Mouse (Mus musculus): Measurements from ENCODE around the gene Mettl24. TPM values are rescaled to one million over a fixed set of nuclear protein-coding genes. Genes with fewer than 3 reads are reported as not detected.

Mettl24 gene
- polyA plus RNA-seq, 1 experiment from 2014 or later: 1.3 TPM

DNA sequence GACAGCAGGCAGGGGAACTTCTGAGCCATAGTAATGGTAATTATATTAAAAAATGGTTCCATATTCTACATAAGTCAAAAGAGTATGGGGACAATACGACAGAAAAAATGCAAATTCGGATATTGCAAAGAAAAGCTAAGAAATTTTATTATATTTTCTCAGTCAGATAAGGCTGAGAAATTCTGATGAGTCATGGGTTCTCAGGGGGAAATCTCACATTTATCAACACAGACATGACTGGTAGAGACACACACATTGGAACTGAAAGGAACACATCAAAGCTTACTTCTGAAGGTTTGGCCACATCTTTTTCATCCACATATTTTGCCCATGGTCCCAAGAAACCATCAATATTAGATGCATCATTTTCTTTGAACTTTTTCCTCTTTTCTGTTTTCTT lies 167.6 kb downstream of the Mettl24 start:
- ATAC-seq (ENCODE audit: insufficient read depth, low FRiP score, low TSS enrichment) (no peak), DNase-seq (ENCODE audit: low spot score) (no peak)
- no peak overlapping the region for H3K4me3 ChIP-seq (ENCODE audit: low read depth, low read length)
- H3K4me1 ChIP-seq (ENCODE audit: control insufficient read depth, insufficient read depth, low read length): no peaks in the 10 kb centered on the region
- no peaks in the 10 kb centered on the region; the same call in 1 of the 2 replicates for H3K36me3 ChIP-seq (ENCODE audit: control insufficient read depth, insufficient read depth, low read length)
- no peak overlapping the region for H3K4me2 ChIP-seq (ENCODE audit: low read depth)
- no peaks in the 10 kb centered on the region for H3K27me3 ChIP-seq (ENCODE audit: control insufficient read depth, insufficient read depth, low read length)
- H3K27ac ChIP-seq (ENCODE audit: low read depth, low read length): no peak overlapping the region
- 86% methylated on average over 2 of the region's 2 CpGs for WGBS
- H3K9me3 ChIP-seq (ENCODE audit: control insufficient read depth, low read length): no peaks in the 10 kb centered on the region
- no peak overlapping the region for H3K9ac ChIP-seq (ENCODE audit: low read length)

DNA sequence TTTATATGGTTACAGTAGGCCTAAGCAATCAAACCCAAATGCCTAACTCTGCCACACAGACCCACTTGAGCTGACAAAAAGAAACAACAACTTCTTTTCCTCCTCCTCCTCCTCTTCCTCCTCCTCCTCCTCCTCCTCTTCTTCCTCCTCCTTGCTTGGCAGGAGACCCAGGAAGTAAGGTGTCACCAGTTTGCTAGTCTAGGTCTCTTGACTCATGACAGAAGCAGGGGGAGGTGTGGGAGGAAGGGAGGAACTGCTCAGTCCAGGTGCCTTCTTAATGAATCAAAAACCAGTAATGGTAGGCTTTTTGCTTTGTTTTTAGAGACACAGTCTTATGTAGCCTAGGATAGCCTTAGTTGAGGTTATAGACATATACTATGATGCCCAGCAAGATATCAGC lies 168.1 kb downstream of the Mettl24 start:
- no peak overlapping the region for H3K27ac ChIP-seq (ENCODE audit: low read depth, low read length)
- no peak overlapping the region for H3K9ac ChIP-seq (ENCODE audit: low read length)
- no peaks in the 10 kb centered on the region; the same call in 1 of the 2 replicates for H3K36me3 ChIP-seq (ENCODE audit: control insufficient read depth, insufficient read depth, low read length)
- no peak overlapping the region for H3K4me2 ChIP-seq (ENCODE audit: low read depth)
- no peak overlapping the region for H3K4me3 ChIP-seq (ENCODE audit: low read depth, low read length)
- DNase-seq (ENCODE audit: low spot score) (no peak), ATAC-seq (ENCODE audit: insufficient read depth, low FRiP score, low TSS enrichment) (no peak)
- H3K27me3 ChIP-seq (ENCODE audit: control insufficient read depth, insufficient read depth, low read length): no peaks in the 10 kb centered on the region
- H3K9me3 ChIP-seq (ENCODE audit: control insufficient read depth, low read length): no peaks in the 10 kb centered on the region
- no peaks in the 10 kb centered on the region for H3K4me1 ChIP-seq (ENCODE audit: control insufficient read depth, insufficient read depth, low read length)

DNA sequence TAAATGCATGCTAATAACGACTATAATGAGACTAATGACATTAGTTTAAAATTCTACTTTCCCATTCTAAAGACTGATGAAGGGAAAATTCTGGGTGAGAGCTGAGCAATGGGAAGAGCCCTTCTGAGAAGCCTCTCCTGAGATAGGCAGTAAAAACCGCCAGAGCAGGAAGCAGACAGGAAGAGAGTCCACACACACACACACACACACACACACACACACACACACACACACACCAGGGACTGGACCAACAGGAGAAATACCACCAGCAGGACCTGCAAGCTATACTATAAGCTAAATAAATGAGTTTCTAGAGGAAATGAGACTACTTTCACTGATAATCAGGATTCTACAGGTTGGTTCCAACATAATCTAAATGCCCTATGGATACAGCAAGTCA lies 172.5 kb downstream of the Mettl24 start:
- no peaks in the 10 kb centered on the region for H3K36me3 ChIP-seq (ENCODE audit: control insufficient read depth, insufficient read depth, low read length)
- no peak overlapping the region for H3K4me2 ChIP-seq (ENCODE audit: low read depth)
- no peak overlapping the region for H3K27ac ChIP-seq (ENCODE audit: low read depth, low read length)
- no peak overlapping the region for H3K9ac ChIP-seq (ENCODE audit: low read length)
- no peaks in the 10 kb centered on the region for H3K27me3 ChIP-seq (ENCODE audit: control insufficient read depth, insufficient read depth, low read length)
- no peaks in the 10 kb centered on the region for H3K4me1 ChIP-seq (ENCODE audit: control insufficient read depth, insufficient read depth, low read length)
- H3K4me3 ChIP-seq (ENCODE audit: low read depth, low read length): no peak overlapping the region
- ATAC-seq (ENCODE audit: insufficient read depth, low FRiP score, low TSS enrichment) (no peak), DNase-seq (ENCODE audit: low spot score) (no peak)
- H3K9me3 ChIP-seq (ENCODE audit: control insufficient read depth, low read length): no peaks in the 10 kb centered on the region
- WGBS: 67% methylated on average over 2 of the region's 2 CpGs

DNA sequence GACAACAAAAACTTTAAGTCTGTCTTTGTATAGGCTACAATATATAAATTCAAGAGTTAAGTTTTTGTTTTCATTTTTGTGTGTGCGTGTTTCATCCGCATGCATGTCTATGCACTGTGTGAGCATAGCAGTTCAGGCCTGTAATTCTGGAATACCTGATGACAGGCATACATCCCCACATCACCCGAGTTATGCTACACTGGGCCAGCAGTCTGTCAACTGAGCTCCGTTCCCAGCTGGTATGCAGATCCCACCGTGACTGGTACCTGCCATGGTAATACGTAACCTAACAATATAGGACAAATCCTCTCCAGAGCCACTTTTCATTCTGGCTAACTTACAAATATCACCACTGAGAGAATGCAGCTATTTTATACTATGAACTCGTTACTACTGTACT lies 173.6 kb downstream of the Mettl24 start:
- Histone ChIP-seq H3K27me3 (ENCODE audit: control insufficient read depth, insufficient read depth, low read length) (no peaks in the 10 kb centered on the region), H3K9me3 (ENCODE audit: control insufficient read depth, low read length) (no peaks in the 10 kb centered on the region), H3K4me3 (ENCODE audit: low read depth, low read length) (no peak overlapping the region), H3K9ac (ENCODE audit: low read length) (no peak overlapping the region), H3K27ac (ENCODE audit: low read depth, low read length) (no peak overlapping the region), H3K4me2 (ENCODE audit: low read depth) (no peak overlapping the region), H3K36me3 (ENCODE audit: control insufficient read depth, insufficient read depth, low read length) (no peaks in the 10 kb centered on the region), H3K4me1 (ENCODE audit: control insufficient read depth, insufficient read depth, low read length) (no peaks in the 10 kb centered on the region)
- ATAC-seq (ENCODE audit: insufficient read depth, low FRiP score, low TSS enrichment) (no peak), DNase-seq (ENCODE audit: low spot score) (no peak)
- WGBS: 90% methylated on average over 7 of the region's 7 CpGs

DNA sequence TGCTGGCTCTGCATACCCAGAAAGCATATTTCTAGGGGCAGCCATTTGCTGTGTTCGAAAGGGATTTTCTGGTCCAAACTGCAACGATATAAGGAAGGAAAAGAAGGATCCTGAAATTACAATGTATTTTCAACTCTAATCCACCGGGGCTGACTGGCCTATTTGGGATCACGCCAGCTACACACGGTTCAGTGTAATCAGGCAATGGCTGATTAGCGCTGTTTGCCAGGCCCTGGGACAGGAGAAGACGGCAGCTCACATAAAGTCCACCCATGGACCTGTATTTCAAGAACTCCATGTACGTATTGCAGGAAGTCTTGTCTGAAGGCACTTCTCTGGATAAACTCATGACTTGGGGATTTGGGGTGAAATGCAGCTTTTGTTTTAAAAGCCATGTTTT lies 174.5 kb downstream of the Mettl24 start:
- WGBS: 92% methylated on average over 8 of the region's 8 CpGs
- H3K36me3 ChIP-seq (ENCODE audit: control insufficient read depth, insufficient read depth, low read length): no peaks in the 10 kb centered on the region
- no peak overlapping the region for H3K4me2 ChIP-seq (ENCODE audit: low read depth)
- H3K9me3 ChIP-seq (ENCODE audit: control insufficient read depth, low read length): no peaks in the 10 kb centered on the region
- no peak for DNase-seq (ENCODE audit: low spot score)
- no peak overlapping the region for H3K27ac ChIP-seq (ENCODE audit: low read depth, low read length)
- no peak for ATAC-seq (ENCODE audit: insufficient read depth, low FRiP score, low TSS enrichment)
- no peaks in the 10 kb centered on the region for H3K4me1 ChIP-seq (ENCODE audit: control insufficient read depth, insufficient read depth, low read length)
- H3K4me3 ChIP-seq (ENCODE audit: low read depth, low read length): no peak overlapping the region
- H3K9ac ChIP-seq (ENCODE audit: low read length): no peak overlapping the region
- no peaks in the 10 kb centered on the region for H3K27me3 ChIP-seq (ENCODE audit: control insufficient read depth, insufficient read depth, low read length)

Other genes with a start within 250 kb of the Mettl24 start
- gene Slc22a16, start 112.9 kb upstream of the Mettl24 start, polyA plus RNA-seq (2014; fragmentation: Nextera tagmentation; extraction: Ambion mirVana): not detected in 2 replicates
- 0.13 and 0.24 TPM in 2 replicates for gene Ddo, start 53.3 kb upstream of the Mettl24 start, polyA plus RNA-seq (2014; fragmentation: Nextera tagmentation; extraction: Ambion mirVana)
- 36.3 and 37.8 TPM in 2 replicates for gene Cdc40, start 200.0 kb downstream of the Mettl24 start, polyA plus RNA-seq (2014; fragmentation: Nextera tagmentation; extraction: Ambion mirVana)
- gene Wasf1, start 200.2 kb downstream of the Mettl24 start, polyA plus RNA-seq (2014; fragmentation: Nextera tagmentation; extraction: Ambion mirVana): 60.9 and 62.6 TPM in 2 replicates

Data from neural tube, embryonic 11.5 days (tissue).